Comparison of ENCODE assay signal across 24 mouse cellular contexts in genomic region chr9:105379533-105380145, GRCm38 (mm10). TPM values are rescaled to one million over a fixed set of nuclear protein-coding genes. Genes with fewer than 3 reads are reported as not detected.
A peak's percentile ranks its signal among the peaks of the same experiment; 100 is the strongest.
DNase-seq lines count a peak whose midpoint lies in the region; ATAC-seq and TF ChIP-seq lines count a peak whose summit lies in the region.
"Had no signal": no experiment of that assay in that cellular context is flagged by ENCODE, and none has a peak within 500 bp of the region (broad histone marks: within the 10 kb centered on the region; RNA-seq: fewer than 3 reads in every experiment).

No protein-coding gene starts in this region.

- no peaks in the 10 kb centered on the region for H3K9me3 ChIP-seq in embryonic facial prominence, embryonic 11.5 days (replicated peaks; ENCODE audit: control insufficient read depth, low read length)
- no peaks in the 10 kb centered on the region for H3K9me3 ChIP-seq in embryonic facial prominence, embryonic 10.5 days
- H3K9me3 ChIP-seq in hindbrain, embryonic 15.5 days = no peaks in the 10 kb centered on the region
- H3K9me3 ChIP-seq in midbrain, postnatal 0 days (ENCODE audit: low read length) = no peaks in the 10 kb centered on the region
- H3K9me3 ChIP-seq: embryonic facial prominence, embryonic 13.5 days; heart, embryonic 13.5 days; limb, embryonic 12.5 days had no signal

- no peaks in the 10 kb centered on the region for H3K4me1 ChIP-seq in embryonic facial prominence, embryonic 11.5 days (ENCODE audit: control insufficient read depth, insufficient read depth, low read length)
- H3K4me1 ChIP-seq in embryonic facial prominence, embryonic 10.5 days = no peaks in the 10 kb centered on the region
- H3K4me1 ChIP-seq in hindbrain, embryonic 15.5 days (replicated peaks) = peaks cover 13% of the 10 kb centered on the region
- H3K4me1 ChIP-seq in midbrain, postnatal 0 days (ENCODE audit: insufficient read depth, low read length) = no peaks in the 10 kb centered on the region
- H3K4me1 ChIP-seq: embryonic facial prominence, embryonic 13.5 days; heart, embryonic 13.5 days; limb, embryonic 12.5 days had no signal

- no peak for DNase-seq in embryonic facial prominence, embryonic 11.5 days (ENCODE audit: low spot score)
- no peak for DNase-seq in embryonic facial prominence, embryonic 10.5 days (ENCODE audit: low spot score)
- DNase-seq in brain, embryonic 14.5 days (ENCODE audit: low read depth) = peak; percentile 84
- no peak for DNase-seq in midbrain, postnatal 0 days (ENCODE audit: low spot score)
- no peak for DNase-seq in thymus, postnatal 0 days (ENCODE audit: low spot score)
- DNase-seq in urinary bladder, adult 2 months (ENCODE audit: low spot score) = no peak
- DNase-seq in T-cell, adult 2 months (ENCODE audit: low spot score) = no peak
- DNase-seq: adrenal gland, adult 8-10 months; cerebellum, adult 11 months; cerebellum, postnatal 36 days; heart, postnatal 4 days; thymus, postnatal 25 days had no signal

- H3K27me3 ChIP-seq in embryonic facial prominence, embryonic 11.5 days (ENCODE audit: control insufficient read depth, insufficient read depth, low read length) = no peaks in the 10 kb centered on the region
- H3K27me3 ChIP-seq in embryonic facial prominence, embryonic 10.5 days (replicated peaks; ENCODE audit: low read depth, poor library complexity, severe bottlenecking) = no peaks in the 10 kb centered on the region
- H3K27me3 ChIP-seq in hindbrain, embryonic 15.5 days = no peaks in the 10 kb centered on the region
- H3K27me3 ChIP-seq in midbrain, postnatal 0 days (ENCODE audit: insufficient read depth, low read length) = no peaks in the 10 kb centered on the region
- H3K27me3 ChIP-seq: embryonic facial prominence, embryonic 13.5 days; heart, embryonic 13.5 days; limb, embryonic 12.5 days had no signal

- TF ChIP-seq CTCF in brain, embryonic 14.5 days (IDR thresholded peaks at IDR 0.05; ENCODE audit: borderline replicate concordance, extremely low read depth, insufficient read depth, insufficient read length) = no peak
- no peak for TF ChIP-seq CTCF in midbrain, postnatal 0 days (IDR thresholded peaks at IDR 0.05)

- no peak overlapping the region for H3K4me3 ChIP-seq in embryonic facial prominence, embryonic 11.5 days (ENCODE audit: low read depth, low read length)
- no peak overlapping the region for H3K4me3 ChIP-seq in embryonic facial prominence, embryonic 10.5 days
- no peak overlapping the region for H3K4me3 ChIP-seq in hindbrain, embryonic 15.5 days
- H3K4me3 ChIP-seq in midbrain, postnatal 0 days (ENCODE audit: low read depth, low read length) = no peak overlapping the region
- H3K4me3 ChIP-seq: embryonic facial prominence, embryonic 13.5 days; heart, embryonic 13.5 days; layer of hippocampus, adult 2 months; left cerebral cortex, adult 2 months; limb, embryonic 12.5 days had no signal

- no peak overlapping the region for H3K9ac ChIP-seq in embryonic facial prominence, embryonic 11.5 days (replicated peaks; ENCODE audit: low read length)
- no peak overlapping the region for H3K9ac ChIP-seq in hindbrain, embryonic 15.5 days
- no peak overlapping the region for H3K9ac ChIP-seq in midbrain, postnatal 0 days (replicated peaks; ENCODE audit: low read length, poor library complexity, severe bottlenecking)
- H3K9ac ChIP-seq: embryonic facial prominence, embryonic 13.5 days; heart, embryonic 13.5 days; limb, embryonic 12.5 days; liver, embryonic 14.5 days had no signal

- ATAC-seq in embryonic facial prominence, embryonic 11.5 days (replicated peaks; ENCODE audit: insufficient number of reproducible peaks, low FRiP score, low TSS enrichment, low read depth) = 0 out of 2 replicates have a peak, but pooled peaks have one; percentile 75
- ATAC-seq in hindbrain, embryonic 15.5 days (ENCODE audit: low FRiP score, low read depth) = peak; percentile 79
- ATAC-seq in midbrain, postnatal 0 days (ENCODE audit: low FRiP score) = peak; percentile 49; the same call in 1 of the 2 replicates
- ATAC-seq: intestine, postnatal 0 days had no signal

- H3K4me2 ChIP-seq in embryonic facial prominence, embryonic 11.5 days (ENCODE audit: low read depth, low read length) = no peak overlapping the region
- H3K4me2 ChIP-seq in hindbrain, embryonic 15.5 days = no peak overlapping the region
- H3K4me2 ChIP-seq in midbrain, postnatal 0 days (ENCODE audit: low read depth, low read length, poor library complexity, severe bottlenecking) = no peak overlapping the region
- H3K4me2 ChIP-seq: embryonic facial prominence, embryonic 13.5 days; heart, embryonic 13.5 days; limb, embryonic 12.5 days had no signal

- H3K36me3 ChIP-seq in embryonic facial prominence, embryonic 11.5 days (replicated peaks; ENCODE audit: control insufficient read depth, insufficient read depth, low read depth, low read length) = no peaks in the 10 kb centered on the region
- H3K36me3 ChIP-seq in embryonic facial prominence, embryonic 10.5 days (replicated peaks) = no peaks in the 10 kb centered on the region
- H3K36me3 ChIP-seq in hindbrain, embryonic 15.5 days = no peaks in the 10 kb centered on the region
- no peaks in the 10 kb centered on the region for H3K36me3 ChIP-seq in midbrain, postnatal 0 days (ENCODE audit: insufficient read depth, low read length)
- H3K36me3 ChIP-seq: embryonic facial prominence, embryonic 13.5 days; heart, embryonic 13.5 days; limb, embryonic 12.5 days had no signal

- no peak overlapping the region for H3K27ac ChIP-seq in embryonic facial prominence, embryonic 11.5 days (replicated peaks; ENCODE audit: low read depth, low read length)
- H3K27ac ChIP-seq in embryonic facial prominence, embryonic 10.5 days (replicated peaks) = no peak overlapping the region
- no peak overlapping the region for H3K27ac ChIP-seq in hindbrain, embryonic 15.5 days (replicated peaks)
- H3K27ac ChIP-seq in midbrain, postnatal 0 days (ENCODE audit: low read depth, low read length) = no peak overlapping the region
- H3K27ac ChIP-seq: embryonic facial prominence, embryonic 13.5 days; heart, embryonic 13.5 days; kidney, postnatal 0 days; layer of hippocampus, adult 2 months; left cerebral cortex, adult 2 months; limb, embryonic 12.5 days; liver, embryonic 14.5 days; stomach, postnatal 0 days had no signal

- no peak for TF ChIP-seq POLR2A in brain, embryonic 14.5 days (IDR thresholded peaks at IDR 0.05; ENCODE audit: borderline replicate concordance, extremely low read depth, insufficient read depth, insufficient read length, poor library complexity, severe bottlenecking)

- WGBS in embryonic facial prominence, embryonic 11.5 days = 76% methylated on average over 8 of the region's 8 CpGs
- WGBS in embryonic facial prominence, embryonic 10.5 days = 81% methylated on average over 8 of the region's 8 CpGs
- WGBS in hindbrain, embryonic 15.5 days = 38% methylated on average over 8 of the region's 8 CpGs
- 25% methylated on average over 8 of the region's 8 CpGs for WGBS in midbrain, postnatal 0 days

RNA-seq across cellular contexts. Expression of gene Aste1, which starts 15.6 kb away (rescaled TPM):
- 17.0 and 20.4 TPM in 2 replicates for polyA plus RNA-seq in embryonic facial prominence, embryonic 11.5 days (2014; fragmentation: Nextera tagmentation; extraction: Ambion mirVana)
- 13.7 and 15.1 TPM in 2 replicates for polyA plus RNA-seq in embryonic facial prominence, embryonic 10.5 days (2016; fragmentation: Nextera tagmentation; extraction: Ambion mirVana)
- 8.8 and 9.8 TPM in 2 replicates for polyA plus RNA-seq in brain, embryonic 14.5 days (2012; rRNA removed)
- 12.0 and 12.4 TPM in 2 replicates for polyA plus RNA-seq in hindbrain, embryonic 15.5 days (2015; fragmentation: Nextera tagmentation; extraction: Ambion mirVana)
- 7.3 and 9.4 TPM in 2 replicates for total RNA-seq in midbrain, postnatal 0 days (2014; rRNA removed)
- polyA plus RNA-seq in midbrain, postnatal 0 days (2015; fragmentation: Nextera tagmentation; extraction: Ambion mirVana) = 8.5 and 9.9 TPM in 2 replicates
- polyA plus RNA-seq in thymus, postnatal 0 days (2015; fragmentation: Nextera tagmentation; extraction: Ambion mirVana) = 16.0 and 17.3 TPM in 2 replicates
- 7.0 and 7.3 TPM in 2 replicates for polyA plus RNA-seq in urinary bladder, adult 2 months (2012; rRNA removed)

RNA-seq across cellular contexts. Expression of gene Nek11, which starts 15.7 kb away (rescaled TPM):
- polyA plus RNA-seq in embryonic facial prominence, embryonic 11.5 days (2014; fragmentation: Nextera tagmentation; extraction: Ambion mirVana) = 0.43 and 0.50 TPM in 2 replicates
- polyA plus RNA-seq in embryonic facial prominence, embryonic 10.5 days (2016; fragmentation: Nextera tagmentation; extraction: Ambion mirVana) = 0.36 and 0.44 TPM in 2 replicates
- polyA plus RNA-seq in brain, embryonic 14.5 days (2012; rRNA removed) = 1.1 and 1.8 TPM in 2 replicates
- polyA plus RNA-seq in hindbrain, embryonic 15.5 days (2015; fragmentation: Nextera tagmentation; extraction: Ambion mirVana) = 2.7 and 2.9 TPM in 2 replicates
- 1.4 and 3.1 TPM in 2 replicates for total RNA-seq in midbrain, postnatal 0 days (2014; rRNA removed)
- 2.7 and 3.6 TPM in 2 replicates for polyA plus RNA-seq in midbrain, postnatal 0 days (2015; fragmentation: Nextera tagmentation; extraction: Ambion mirVana)
- polyA plus RNA-seq in thymus, postnatal 0 days (2015; fragmentation: Nextera tagmentation; extraction: Ambion mirVana) = 0.53 and 0.62 TPM in 2 replicates
- 0.12 and 0.26 TPM in 2 replicates for polyA plus RNA-seq in urinary bladder, adult 2 months (2012; rRNA removed)
- total RNA-seq: granulocyte monocyte progenitor cell, adult 5-6 weeks; heart, postnatal 4 days; MEL had no signal
- polyA plus RNA-seq: liver, embryonic 14.5 days had no signal
